Mouse (Mus musculus): Measurements from ENCODE around the gene Syt6.

Syt6 gene

GRCm38 (mm10) chr3:103648486-103648885, 73.5 kb downstream of the Syt6 start:
- DNase-seq (ENCODE audit: low spot score) = no peak

- DNase-seq (ENCODE audit: low spot score) = no peak
Measured at GRCm38 (mm10) chr3:103649716-103650115, 74.7 kb downstream of the Syt6 start.

DNA sequence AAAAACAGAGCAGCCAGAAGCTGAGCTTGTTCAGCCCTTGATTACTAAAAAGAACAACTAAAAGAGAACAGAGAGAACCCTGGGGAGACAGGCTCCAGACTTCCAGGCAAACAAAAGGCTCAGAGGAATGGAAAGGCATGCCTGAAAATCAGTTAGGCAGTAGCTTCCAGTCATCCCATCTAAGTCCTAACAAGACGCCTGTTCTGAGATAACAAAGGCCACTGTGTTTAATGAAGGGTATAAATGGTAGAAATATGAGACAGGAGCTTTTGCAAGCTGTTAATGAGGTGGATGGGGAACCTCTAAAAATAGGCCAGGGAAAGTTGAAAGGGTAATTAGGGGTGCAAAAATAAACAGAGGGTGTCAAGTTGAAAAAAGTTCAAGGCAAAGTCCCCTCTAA, 75.4 kb downstream of the Syt6 start:
- DNase-seq (ENCODE audit: low spot score) = no peak

DNA sequence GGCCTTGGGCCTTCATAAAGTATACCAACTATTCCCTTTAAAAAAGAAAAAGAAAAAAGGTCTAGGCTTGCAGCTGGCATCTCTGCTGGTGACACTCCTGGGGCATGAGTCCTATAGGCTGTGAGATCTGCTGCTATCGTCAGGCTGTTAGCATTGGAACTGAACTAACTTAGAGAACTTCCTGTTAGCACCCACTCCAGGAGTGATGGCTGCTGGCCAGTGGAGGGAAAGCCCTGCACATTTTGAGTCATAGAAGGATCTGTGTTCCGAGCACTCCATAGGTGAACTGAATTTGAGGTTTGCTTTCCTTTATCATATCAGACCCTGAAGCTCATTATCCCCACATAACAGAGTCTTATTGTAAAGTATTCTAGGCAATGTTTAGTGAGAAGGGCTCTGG, 85.0 kb downstream of the Syt6 start:
- no peak for DNase-seq (ENCODE audit: low spot score)

GRCm38 (mm10) chr3:103661714-103662113, 86.7 kb downstream of the Syt6 start:
- DNase-seq (ENCODE audit: low spot score) = no peak

DNA sequence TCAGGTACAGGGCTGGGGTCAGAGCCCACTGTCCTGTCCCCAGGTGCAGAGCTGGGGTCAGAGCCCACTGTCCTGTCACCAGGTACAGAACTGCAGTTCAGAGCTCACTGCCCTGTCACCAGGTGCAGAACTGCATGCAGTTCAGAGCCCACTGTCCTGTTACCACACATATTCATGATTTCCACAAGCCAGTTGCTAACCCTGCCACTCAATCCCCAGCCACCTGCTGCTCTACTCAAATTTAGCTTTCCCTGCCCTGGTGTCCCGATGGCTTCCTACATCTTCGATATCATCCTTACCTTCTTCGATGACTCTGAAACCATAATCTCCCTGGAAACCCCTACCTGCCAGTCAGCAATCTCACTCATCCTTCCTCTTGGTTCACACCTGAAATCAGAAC, 88.4 kb downstream of the Syt6 start:
- DNase-seq (ENCODE audit: low spot score) = no peak

GRCm38 (mm10) chr3:103672113-103672512, 97.1 kb downstream of the Syt6 start:
- DNase-seq (ENCODE audit: low spot score) = no peak

DNA sequence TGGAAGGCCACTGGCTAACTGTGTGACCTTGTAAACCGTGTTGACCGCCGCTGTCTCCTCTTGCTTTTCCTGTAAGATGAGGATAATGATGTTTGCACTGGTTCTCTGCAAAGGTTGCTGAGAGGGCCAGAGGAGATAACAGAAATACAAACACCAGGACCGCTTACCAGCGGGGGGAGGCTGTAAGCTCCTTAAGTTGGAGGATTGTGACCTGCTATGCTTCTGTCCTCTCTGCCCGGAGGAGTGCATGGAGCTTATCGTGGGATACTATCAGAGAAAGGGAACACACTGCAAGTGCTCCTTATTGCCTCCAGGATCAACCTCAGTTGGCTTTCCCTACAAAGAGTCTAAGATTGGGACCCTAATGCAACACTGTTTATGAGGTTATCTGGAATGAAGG, 97.7 kb downstream of the Syt6 start:
- DNase-seq (ENCODE audit: low spot score) = no peak

DNA sequence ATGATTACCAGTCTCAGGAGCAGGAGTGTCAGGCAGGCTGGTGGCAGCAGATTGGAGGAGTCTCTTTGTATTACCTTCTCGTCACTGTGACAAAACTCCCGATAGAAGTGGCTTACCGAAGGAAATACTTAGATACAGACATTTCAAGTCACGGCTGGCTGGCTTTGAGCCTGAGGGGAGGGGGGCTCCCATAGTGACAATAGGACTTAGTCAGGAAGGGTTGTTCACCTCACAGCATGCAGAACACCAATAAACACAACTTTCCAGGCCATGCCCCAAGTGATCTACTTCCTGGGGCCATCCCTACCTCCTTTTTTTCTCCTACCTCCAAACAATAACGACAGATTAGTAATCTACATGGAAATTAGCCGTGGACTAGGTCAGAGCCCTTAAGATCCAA, 103.8 kb downstream of the Syt6 start:
- DNase-seq (ENCODE audit: low spot score) = no peak

DNA sequence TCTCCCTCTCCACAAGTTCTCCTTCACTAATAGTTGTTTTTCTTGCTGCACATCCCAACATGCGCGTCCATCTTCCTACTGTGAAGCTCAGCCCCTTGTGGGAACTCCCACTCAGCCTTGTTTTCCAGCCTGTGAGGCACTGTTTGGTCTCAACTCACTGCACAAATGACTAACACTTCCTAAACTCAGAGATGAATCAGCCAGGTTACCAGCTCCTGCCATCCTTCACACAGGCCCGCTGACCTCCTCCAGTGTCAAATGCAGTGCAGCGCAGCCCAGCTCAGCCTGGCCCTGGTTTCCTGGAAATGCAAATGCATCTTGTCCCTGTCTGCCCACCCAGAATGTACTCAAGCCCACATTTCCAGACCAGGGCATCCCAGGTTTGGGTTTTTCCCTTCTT, 107.4 kb downstream of the Syt6 start:
- peak; percentile 6 for DNase-seq (ENCODE audit: low spot score)

DNA sequence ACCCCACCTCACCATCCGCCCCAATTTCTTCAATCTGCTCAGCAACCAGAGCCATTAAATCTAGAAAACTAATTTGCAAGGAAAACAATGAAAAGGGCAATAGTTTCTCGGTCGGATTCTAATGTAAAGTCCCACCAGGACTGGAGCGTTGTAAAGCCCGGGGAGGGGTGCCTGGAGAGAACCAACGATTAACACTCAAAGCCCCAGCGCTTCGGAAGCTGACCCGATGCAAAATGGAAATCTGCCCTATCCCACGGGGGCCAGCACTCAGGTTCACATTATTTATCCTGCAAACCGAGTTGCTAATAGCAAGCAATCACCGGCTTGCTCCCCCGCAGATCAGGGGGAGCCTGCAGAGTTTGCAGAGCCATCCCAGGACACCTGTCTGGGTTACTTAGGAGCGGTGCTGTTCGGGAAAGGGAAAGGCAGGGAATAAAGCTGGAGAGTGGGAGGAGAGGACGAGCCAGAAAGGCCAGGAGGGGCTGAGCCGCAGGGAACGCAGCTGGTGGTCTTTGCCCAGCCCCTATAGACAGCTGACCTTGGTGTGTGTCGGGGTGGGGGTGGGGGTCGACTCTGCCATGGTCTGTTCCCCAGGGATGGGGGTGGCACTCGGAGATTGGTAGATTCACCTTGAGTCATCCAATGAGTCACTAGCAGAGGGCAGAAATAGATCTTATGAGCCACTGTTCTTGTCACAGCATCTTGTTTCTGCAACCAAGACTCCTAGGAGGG, 108.4 kb downstream of the Syt6 start:
- peak; percentile 24 for DNase-seq (ENCODE audit: low spot score)

DNA sequence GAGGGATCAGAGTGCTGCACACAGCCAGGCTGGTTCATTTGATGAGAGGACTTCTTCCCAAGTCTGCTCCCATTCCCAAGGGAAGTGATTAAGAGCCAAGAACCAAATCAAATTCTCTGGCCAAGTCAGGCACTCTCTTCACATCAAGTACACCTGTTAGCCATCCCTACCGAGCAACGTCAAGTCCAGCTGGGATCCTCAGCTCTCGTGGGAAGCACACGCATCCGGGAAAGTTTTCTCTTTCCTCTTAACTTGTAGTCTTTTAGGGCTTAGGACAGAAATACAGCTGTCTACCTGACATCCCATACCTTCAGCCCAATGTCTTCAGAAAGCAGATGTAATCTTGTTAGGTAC, 108.9 kb downstream of the Syt6 start:
- DNase-seq (ENCODE audit: low spot score) = no peak

- DNase-seq (ENCODE audit: low spot score) = no peak
Measured at GRCm38 (mm10) chr3:103689043-103689442, 114.0 kb downstream of the Syt6 start.

GRCm38 (mm10) chr3:103690506-103690905, 115.5 kb downstream of the Syt6 start:
- DNase-seq (ENCODE audit: low spot score) = no peak
